ENCODE assay signal across 12 mouse cellular contexts in the genomic region with DNA sequence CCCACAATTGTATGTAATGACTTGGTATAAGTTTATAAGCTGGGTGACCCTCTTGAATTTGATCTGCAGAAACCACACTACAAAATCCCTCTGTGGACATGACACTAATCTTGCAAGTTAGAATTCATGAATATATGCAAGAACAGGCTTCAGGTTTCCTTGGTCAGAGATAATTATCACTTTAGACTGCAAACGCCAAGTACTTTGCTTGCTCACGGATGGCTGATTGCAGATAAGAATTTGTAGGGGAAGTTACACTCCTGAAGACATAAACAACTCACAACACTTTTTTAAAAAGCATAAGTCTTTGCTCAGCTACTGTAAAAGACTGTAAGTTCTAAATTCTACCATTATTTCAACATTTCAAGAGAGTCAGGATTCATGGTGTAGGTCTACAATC.
"Had no signal": no experiment of that assay in that cellular context is flagged by ENCODE, and none has a peak within 500 bp of the region (broad histone marks: within the 10 kb centered on the region; RNA-seq: fewer than 3 reads in every experiment).

No protein-coding gene starts in this region.

- H3K36me3 ChIP-seq: intestine, embryonic 15.5 days; limb, embryonic 13.5 days; midbrain, embryonic 15.5 days; neural tube, embryonic 13.5 days had no signal

- H3K9ac ChIP-seq: intestine, embryonic 15.5 days; limb, embryonic 13.5 days; midbrain, embryonic 15.5 days; neural tube, embryonic 13.5 days had no signal

- H3K4me3 ChIP-seq: intestine, embryonic 15.5 days; limb, embryonic 13.5 days; midbrain, embryonic 15.5 days; neural tube, embryonic 13.5 days had no signal

- H3K4me2 ChIP-seq: intestine, embryonic 15.5 days; limb, embryonic 13.5 days; midbrain, embryonic 11.5 days; midbrain, embryonic 15.5 days; neural tube, embryonic 13.5 days had no signal

- H3K27me3 ChIP-seq: intestine, embryonic 15.5 days; limb, embryonic 13.5 days; midbrain, embryonic 15.5 days; neural tube, embryonic 13.5 days had no signal

- H3K27ac ChIP-seq: intestine, embryonic 15.5 days; limb, embryonic 13.5 days; midbrain, embryonic 15.5 days; neural tube, embryonic 13.5 days had no signal

- H3K9me3 ChIP-seq: intestine, embryonic 15.5 days; limb, embryonic 13.5 days; midbrain, embryonic 15.5 days; neural tube, embryonic 13.5 days had no signal

- ATAC-seq: intestine, embryonic 15.5 days; midbrain, embryonic 15.5 days had no signal

- H3K4me1 ChIP-seq: intestine, embryonic 15.5 days; limb, embryonic 13.5 days; midbrain, embryonic 15.5 days; neural tube, embryonic 13.5 days had no signal

- DNase-seq: kidney, adult 18-20 months; kidney, postnatal 10 days; kidney, postnatal 4 days; layer of hippocampus, postnatal 36 days; lung, adult 18-20 months; right cerebral cortex, postnatal 14 days; thymus, postnatal 4 days had no signal
